ENCODE assay signal across 8 mouse cellular contexts in genomic region chr10:9575605-9576004, GRCm38 (mm10).
DNase-seq lines count a peak whose midpoint lies in the region; ATAC-seq and TF ChIP-seq lines count a peak whose summit lies in the region.

No protein-coding gene starts in this region.

- 33% methylated on average over 4 of the region's 4 CpGs for WGBS in intestine, postnatal 0 days
- 28% methylated on average over 4 of the region's 4 CpGs for WGBS in liver, embryonic 13.5 days (ENCODE audit: insufficient replicate concordance)

- H3K36me3 ChIP-seq in intestine, postnatal 0 days (ENCODE audit: control insufficient read depth, insufficient read depth), result no peaks in the 10 kb centered on the region
- H3K36me3 ChIP-seq in liver, embryonic 13.5 days, result no peaks in the 10 kb centered on the region

- no peak overlapping the region for H3K4me3 ChIP-seq in intestine, postnatal 0 days (ENCODE audit: low read depth, low read length)
- H3K4me3 ChIP-seq in liver, embryonic 13.5 days (replicated peaks), result no peak overlapping the region

- no peaks in the 10 kb centered on the region for H3K9me3 ChIP-seq in intestine, postnatal 0 days (ENCODE audit: control insufficient read depth)
- no peaks in the 10 kb centered on the region for H3K9me3 ChIP-seq in liver, embryonic 13.5 days (replicated peaks)

- H3K9ac ChIP-seq in intestine, postnatal 0 days (ENCODE audit: low read depth, low read length), result no peak overlapping the region
- no peak overlapping the region for H3K9ac ChIP-seq in liver, embryonic 13.5 days

- peak; percentile 86 for TF ChIP-seq CTCF in intestine, postnatal 0 days (IDR thresholded peaks at IDR 0.05; ENCODE audit: low read depth)

- H3K27me3 ChIP-seq in intestine, postnatal 0 days (replicated peaks; ENCODE audit: control insufficient read depth, insufficient read depth, low read length), result no peaks in the 10 kb centered on the region
- no peaks in the 10 kb centered on the region for H3K27me3 ChIP-seq in liver, embryonic 13.5 days

- no peak overlapping the region for H3K4me2 ChIP-seq in intestine, postnatal 0 days (replicated peaks; ENCODE audit: low read depth)
- H3K4me2 ChIP-seq in liver, embryonic 13.5 days, result no peak overlapping the region

- H3K27ac ChIP-seq in intestine, postnatal 0 days (ENCODE audit: low read depth, low read length), result no peak overlapping the region
- no peak overlapping the region for H3K27ac ChIP-seq in liver, embryonic 13.5 days

- no peaks in the 10 kb centered on the region for H3K4me1 ChIP-seq in intestine, postnatal 0 days (replicated peaks; ENCODE audit: control insufficient read depth, insufficient read depth, low read length)
- no peaks in the 10 kb centered on the region for H3K4me1 ChIP-seq in liver, embryonic 13.5 days (replicated peaks)

- no peak for ATAC-seq in intestine, postnatal 0 days
- ATAC-seq in liver, embryonic 13.5 days (ENCODE audit: low read depth), result no peak

- peak; percentile 67 for DNase-seq in 416B (ENCODE audit: low read depth)
- peak; percentile 39 for DNase-seq in MEL-GATA-1-ER (ENCODE audit: extremely low read depth, low read depth)
- DNase-seq in cerebellum, adult 11-12 months, result peak; percentile 4
- DNase-seq in frontal cortex, postnatal 36 days (ENCODE audit: low spot score in 2 of 2), result peak; percentile 19 to 46
- DNase-seq in liver, embryonic 13.5 days, result peak; percentile 11
- peak; percentile 77 for DNase-seq in retina, embryonic 14.5 days (ENCODE audit: low spot score)
- DNase-seq in urinary bladder, postnatal 10 days (ENCODE audit: low spot score), result peak; percentile 14

Comparison
In these comparisons a context has a peak if more than half of its experiments do, and no peak if none do; other contexts are left out.
1. DNase-seq: peak in every context shown above with its lines; median percentile 77 in retina, embryonic 14.5 days; 67 in 416B; 39 in MEL-GATA-1-ER; 32 in frontal cortex, postnatal 36 days; 14 in urinary bladder, postnatal 10 days; 11 in liver, embryonic 13.5 days; 4 in cerebellum, adult 11-12 months.